Mouse (Mus musculus): ENCODE measurements at regions not wholly inside any gene's neighbourhood (a gene's known extent, or its start where the extent isn't known, plus 50 kb on each side); places are given as distances from the start of the nearest gene placed in this dataset.

DNA sequence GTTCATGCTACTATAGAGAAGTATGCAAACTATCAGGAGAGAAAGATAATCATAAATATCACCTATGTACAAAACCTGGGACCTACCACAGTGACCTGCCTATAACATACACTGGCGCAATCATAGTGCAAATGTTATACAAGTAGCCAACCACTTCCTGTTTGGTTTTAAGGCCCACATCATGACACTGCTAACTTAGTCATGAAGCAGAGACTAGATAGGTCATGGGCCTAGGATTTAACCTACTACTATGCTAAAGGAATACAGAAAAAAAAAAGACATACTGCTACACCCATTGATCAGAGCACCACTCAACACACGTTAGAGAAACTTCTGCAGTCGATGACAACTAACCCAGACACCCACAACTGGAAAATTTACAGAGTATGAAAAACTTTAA is 498.6 kb upstream of the Acvr2a start:
- 89% methylated on average over 3 of the region's 3 CpGs for WGBS
- H3K4me2 ChIP-seq (replicated peaks; ENCODE audit: low read depth, low read length), result no peak overlapping the region
- no peak overlapping the region for H3K4me3 ChIP-seq (ENCODE audit: low read length)
- H3K36me3 ChIP-seq (ENCODE audit: control insufficient read depth, insufficient read depth, low read length), result no peaks in the 10 kb centered on the region
- H3K27me3 ChIP-seq (ENCODE audit: control insufficient read depth, insufficient read depth, low read length), result no peaks in the 10 kb centered on the region
- H3K27ac ChIP-seq (ENCODE audit: low read depth, low read length), result no peak overlapping the region
- no peaks in the 10 kb centered on the region for H3K9me3 ChIP-seq (ENCODE audit: control insufficient read depth, low read length)
- no peaks in the 10 kb centered on the region; the same call in 1 of the 2 replicates for H3K4me1 ChIP-seq (ENCODE audit: control insufficient read depth, insufficient read depth, low read length)
- no peak overlapping the region for H3K9ac ChIP-seq (ENCODE audit: low read depth, low read length)
- no peak for ATAC-seq (ENCODE audit: low FRiP score, low TSS enrichment)

DNA sequence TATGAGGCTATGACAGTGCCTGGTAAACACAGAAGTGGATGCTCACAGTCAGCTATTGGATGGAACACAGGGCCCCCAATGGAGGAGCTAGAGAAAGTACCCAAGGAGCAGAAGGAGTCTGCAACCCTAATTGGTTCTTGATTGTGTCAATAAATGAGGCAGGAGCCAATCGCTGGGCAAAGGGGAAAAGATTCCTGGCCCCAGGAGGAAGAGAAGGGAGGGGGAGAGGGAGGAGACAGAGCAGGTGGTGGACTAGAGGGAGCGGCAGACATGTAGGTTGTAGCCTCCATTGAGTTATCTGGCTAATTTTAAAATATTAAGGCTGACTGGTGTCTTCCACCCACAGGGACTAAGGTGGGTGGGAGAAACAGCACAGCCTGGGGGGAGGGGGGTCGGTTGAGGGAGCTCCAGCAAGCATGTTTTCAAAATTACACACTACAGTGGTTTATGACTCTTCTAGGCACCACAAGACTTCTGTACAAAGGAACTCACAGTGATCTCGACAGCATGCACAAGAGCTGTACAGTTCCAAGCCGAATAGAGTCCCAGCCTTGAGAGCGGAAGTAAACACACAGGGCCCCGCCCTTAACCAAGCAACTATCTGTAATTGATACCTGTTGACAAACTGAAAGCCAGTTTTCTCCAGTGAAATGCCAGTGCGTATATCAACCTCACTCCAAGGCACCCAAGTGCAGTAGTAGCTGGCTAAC is 497.6 kb upstream of the Acvr2a start:
- ATAC-seq (ENCODE audit: low FRiP score, low TSS enrichment), result 0 out of 2 replicates have a peak, but pooled peaks have one; percentile 7
- H3K9ac ChIP-seq (ENCODE audit: low read depth, low read length), result no peak overlapping the region
- H3K4me3 ChIP-seq (ENCODE audit: low read length), result no peak overlapping the region
- no peak overlapping the region for H3K4me2 ChIP-seq (replicated peaks; ENCODE audit: low read depth, low read length)
- no peaks in the 10 kb centered on the region for H3K27me3 ChIP-seq (ENCODE audit: control insufficient read depth, insufficient read depth, low read length)
- H3K36me3 ChIP-seq (ENCODE audit: control insufficient read depth, insufficient read depth, low read length), result no peaks in the 10 kb centered on the region
- H3K9me3 ChIP-seq (ENCODE audit: control insufficient read depth, low read length), result no peaks in the 10 kb centered on the region
- 78% methylated on average over 8 of the region's 8 CpGs for WGBS
- H3K4me1 ChIP-seq (ENCODE audit: control insufficient read depth, insufficient read depth, low read length), result no peaks in the 10 kb centered on the region; the same call in 1 of the 2 replicates
- no peak overlapping the region for H3K27ac ChIP-seq (ENCODE audit: low read depth, low read length)

DNA sequence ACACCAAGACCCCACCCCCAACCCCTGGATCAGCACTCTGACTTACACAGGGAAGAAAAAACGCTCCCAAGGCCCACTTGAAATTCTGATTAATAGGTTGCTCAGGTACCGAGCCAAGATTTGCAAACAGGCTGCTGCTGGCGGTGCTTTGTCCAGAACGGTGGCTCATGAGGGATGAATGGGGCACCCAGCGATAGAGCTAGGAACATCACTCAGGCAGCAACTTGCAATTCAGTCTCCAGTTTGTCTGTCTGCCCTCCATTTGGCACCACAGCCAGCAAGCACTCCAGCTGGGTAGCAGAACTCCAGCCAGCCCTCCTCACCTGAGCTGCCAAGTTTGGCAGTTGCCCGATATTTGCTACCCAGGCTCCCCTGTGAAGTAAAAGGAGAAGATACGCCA is 496.1 kb upstream of the Acvr2a start:
- no peak overlapping the region for H3K4me2 ChIP-seq (replicated peaks; ENCODE audit: low read depth, low read length)
- H3K36me3 ChIP-seq (ENCODE audit: control insufficient read depth, insufficient read depth, low read length), result no peaks in the 10 kb centered on the region
- H3K4me1 ChIP-seq (ENCODE audit: control insufficient read depth, insufficient read depth, low read length), result no peaks in the 10 kb centered on the region; the same call in 1 of the 2 replicates
- H3K9ac ChIP-seq (ENCODE audit: low read depth, low read length), result no peak overlapping the region
- no peaks in the 10 kb centered on the region for H3K27me3 ChIP-seq (ENCODE audit: control insufficient read depth, insufficient read depth, low read length)
- 31% methylated on average over 7 of the region's 7 CpGs for WGBS
- no peaks in the 10 kb centered on the region for H3K9me3 ChIP-seq (ENCODE audit: control insufficient read depth, low read length)
- H3K4me3 ChIP-seq (ENCODE audit: low read length), result no peak overlapping the region
- H3K27ac ChIP-seq (ENCODE audit: low read depth, low read length), result no peak overlapping the region
- no peak; the same call in 1 of the 2 replicates for ATAC-seq (ENCODE audit: low FRiP score, low TSS enrichment)

DNA sequence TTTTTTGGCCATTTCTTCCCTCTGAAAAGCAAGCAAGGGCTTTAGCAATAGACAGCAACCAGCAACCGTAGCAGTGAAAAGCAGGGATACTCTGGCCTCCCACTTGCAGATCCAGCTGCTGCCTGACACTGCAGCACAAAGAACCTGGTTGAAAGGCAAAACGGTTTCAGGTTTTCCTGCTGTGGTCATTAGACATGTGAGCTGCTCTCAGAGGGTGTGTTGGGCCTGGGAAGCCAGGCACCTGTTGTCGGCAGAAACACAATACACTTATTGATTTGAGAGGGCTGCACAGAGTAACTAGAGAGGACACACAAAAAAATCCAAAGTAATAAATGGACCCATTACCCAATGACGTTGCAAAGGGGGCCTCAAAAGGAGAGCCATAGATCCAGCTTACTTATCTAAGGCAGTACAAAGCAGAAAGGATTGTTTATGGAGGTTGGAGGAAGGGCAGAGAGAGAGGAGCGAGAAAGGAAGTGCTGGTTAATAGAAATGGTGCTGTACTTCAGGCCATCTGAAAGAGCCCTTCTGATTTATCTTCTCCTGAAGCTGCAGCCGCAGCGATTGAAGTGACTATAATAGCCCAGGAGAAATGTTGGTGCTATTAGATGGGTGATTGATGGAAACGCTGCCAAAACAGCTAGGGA is 495.4 kb upstream of the Acvr2a start:
- Histone ChIP-seq H3K4me2 (replicated peaks; ENCODE audit: low read depth, low read length) (no peak overlapping the region), H3K27ac (ENCODE audit: low read depth, low read length) (no peak overlapping the region), H3K4me1 (ENCODE audit: control insufficient read depth, insufficient read depth, low read length) (no peaks in the 10 kb centered on the region; the same call in 1 of the 2 replicates), H3K27me3 (ENCODE audit: control insufficient read depth, insufficient read depth, low read length) (no peaks in the 10 kb centered on the region), H3K9me3 (ENCODE audit: control insufficient read depth, low read length) (no peaks in the 10 kb centered on the region), H3K36me3 (ENCODE audit: control insufficient read depth, insufficient read depth, low read length) (no peaks in the 10 kb centered on the region), H3K9ac (ENCODE audit: low read depth, low read length) (no peak overlapping the region), H3K4me3 (ENCODE audit: low read length) (no peak overlapping the region)
- whole genome bisulfite sequencing, result 12% methylated on average over 8 of the region's 8 CpGs
- ATAC-seq (ENCODE audit: low FRiP score, low TSS enrichment), result peak; percentile 89

DNA sequence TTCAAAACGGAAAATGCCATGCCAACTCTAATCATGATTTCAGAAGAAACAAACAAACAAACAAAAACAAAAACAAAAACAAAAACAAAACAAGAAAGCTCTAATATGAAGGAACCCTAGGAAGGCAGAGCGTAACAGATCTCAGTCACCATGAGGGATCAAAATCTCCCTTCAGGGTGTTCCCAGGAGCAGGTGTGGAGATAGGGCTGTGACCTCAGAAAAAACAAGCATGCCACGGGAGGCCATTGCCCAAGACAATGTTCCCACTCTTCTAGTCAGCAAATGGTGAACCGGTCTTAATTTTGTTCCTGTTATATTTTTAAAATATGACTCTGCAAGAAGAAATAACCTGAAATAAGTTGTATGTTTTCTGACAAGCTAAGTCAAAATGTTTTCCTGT is 492.4 kb upstream of the Acvr2a start:
- no peak for ATAC-seq (ENCODE audit: low FRiP score, low TSS enrichment)
- H3K27ac ChIP-seq (ENCODE audit: low read depth, low read length), result no peak overlapping the region
- no peaks in the 10 kb centered on the region for H3K27me3 ChIP-seq (ENCODE audit: control insufficient read depth, insufficient read depth, low read length)
- H3K4me2 ChIP-seq (replicated peaks; ENCODE audit: low read depth, low read length), result no peak overlapping the region
- no peaks in the 10 kb centered on the region for H3K36me3 ChIP-seq (ENCODE audit: control insufficient read depth, insufficient read depth, low read length)
- no peaks in the 10 kb centered on the region for H3K9me3 ChIP-seq (ENCODE audit: control insufficient read depth, low read length)
- H3K4me3 ChIP-seq (ENCODE audit: low read length), result no peak overlapping the region
- H3K4me1 ChIP-seq (ENCODE audit: control insufficient read depth, insufficient read depth, low read length), result no peaks in the 10 kb centered on the region; the same call in 1 of the 2 replicates
- 82% methylated on average over 4 of the region's 4 CpGs for WGBS
- no peak overlapping the region for H3K9ac ChIP-seq (ENCODE audit: low read depth, low read length)

DNA sequence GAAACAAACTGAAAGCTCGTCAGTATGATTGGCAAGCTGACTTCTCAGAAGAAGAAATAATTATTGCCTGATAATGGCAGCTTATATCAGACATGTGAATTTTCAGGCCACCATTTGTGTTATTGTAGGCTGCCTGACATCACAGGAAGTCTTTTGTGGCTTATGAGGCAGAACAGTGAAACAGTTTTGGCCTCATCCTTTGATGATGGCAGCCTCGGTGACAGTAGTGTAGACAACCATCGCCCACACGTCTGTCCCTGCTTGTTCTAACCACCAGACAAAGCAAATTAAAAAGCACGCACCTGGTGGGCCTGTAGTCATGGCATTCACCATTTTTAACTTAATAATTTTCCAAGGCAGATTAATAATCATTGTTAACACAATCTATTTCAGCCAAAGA is 491.6 kb upstream of the Acvr2a start:
- Histone ChIP-seq H3K9ac (ENCODE audit: low read depth, low read length) (no peak overlapping the region), H3K4me1 (ENCODE audit: control insufficient read depth, insufficient read depth, low read length) (no peaks in the 10 kb centered on the region; the same call in 1 of the 2 replicates), H3K9me3 (ENCODE audit: control insufficient read depth, low read length) (no peaks in the 10 kb centered on the region), H3K27ac (ENCODE audit: low read depth, low read length) (no peak overlapping the region), H3K4me3 (ENCODE audit: low read length) (no peak overlapping the region), H3K36me3 (ENCODE audit: control insufficient read depth, insufficient read depth, low read length) (no peaks in the 10 kb centered on the region), H3K27me3 (ENCODE audit: control insufficient read depth, insufficient read depth, low read length) (no peaks in the 10 kb centered on the region), H3K4me2 (replicated peaks; ENCODE audit: low read depth, low read length) (no peak overlapping the region)
- no peak for ATAC-seq (ENCODE audit: low FRiP score, low TSS enrichment)
- WGBS, result 63% methylated on average over 5 of the region's 5 CpGs

DNA sequence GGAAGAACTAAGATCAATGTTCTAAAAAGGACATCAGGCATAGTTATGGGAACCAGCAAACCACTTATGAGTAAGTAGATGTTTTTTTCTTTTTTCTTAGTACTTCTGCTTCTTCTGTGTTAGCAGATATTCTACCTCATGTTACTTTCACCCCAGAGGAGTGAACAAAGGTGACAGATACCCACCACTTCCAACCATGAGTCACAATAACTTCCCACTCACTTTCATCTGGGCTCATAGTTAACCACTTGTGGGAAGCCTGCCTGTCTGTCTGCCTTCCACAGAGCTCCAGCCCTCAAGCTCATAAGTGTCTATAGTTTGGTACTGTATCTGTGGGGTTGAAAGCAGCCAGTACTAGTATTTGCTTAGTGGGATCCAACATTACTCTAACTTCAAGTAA is 485.7 kb upstream of the Acvr2a start:
- no peak overlapping the region for H3K27ac ChIP-seq (ENCODE audit: low read depth, low read length)
- H3K9ac ChIP-seq (ENCODE audit: low read depth, low read length), result no peak overlapping the region
- H3K4me2 ChIP-seq (replicated peaks; ENCODE audit: low read depth, low read length), result no peak overlapping the region
- H3K4me1 ChIP-seq (ENCODE audit: control insufficient read depth, insufficient read depth, low read length), result no peaks in the 10 kb centered on the region
- no peak for ATAC-seq (ENCODE audit: low FRiP score, low TSS enrichment)
- no peak overlapping the region for H3K4me3 ChIP-seq (ENCODE audit: low read length)
- no peaks in the 10 kb centered on the region for H3K27me3 ChIP-seq (ENCODE audit: control insufficient read depth, insufficient read depth, low read length)
- H3K9me3 ChIP-seq (ENCODE audit: control insufficient read depth, low read length), result no peaks in the 10 kb centered on the region
- H3K36me3 ChIP-seq (ENCODE audit: control insufficient read depth, insufficient read depth, low read length), result no peaks in the 10 kb centered on the region

DNA sequence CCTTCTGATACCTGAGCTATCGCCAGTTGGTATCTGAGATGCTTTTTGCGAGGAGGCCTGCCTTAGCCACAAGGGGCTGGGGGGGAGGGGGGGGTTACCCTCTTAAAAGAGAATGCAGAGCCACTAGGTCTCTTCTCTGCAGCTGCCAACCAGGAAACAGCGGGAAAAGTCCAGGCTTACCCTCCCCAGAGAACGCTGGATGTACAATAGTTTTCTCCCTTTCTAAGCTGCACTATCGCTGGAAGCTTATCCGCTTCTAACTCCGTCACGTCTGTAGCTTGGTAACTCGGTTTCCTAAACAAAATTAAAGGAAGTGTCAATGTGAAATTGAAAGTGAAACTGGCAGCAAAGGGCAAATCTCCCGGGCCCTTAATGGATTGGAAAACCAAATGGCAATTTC is 481.1 kb upstream of the Acvr2a start:
- Histone ChIP-seq H3K36me3 (ENCODE audit: control insufficient read depth, insufficient read depth, low read length) (no peaks in the 10 kb centered on the region), H3K9ac (ENCODE audit: low read depth, low read length) (no peak overlapping the region), H3K27me3 (ENCODE audit: control insufficient read depth, insufficient read depth, low read length) (no peaks in the 10 kb centered on the region), H3K4me3 (ENCODE audit: low read length) (no peak overlapping the region), H3K4me1 (ENCODE audit: control insufficient read depth, insufficient read depth, low read length) (0 out of 2 replicates have a peak, but pooled peaks cover 11% of the 10 kb centered on the region), H3K27ac (ENCODE audit: low read depth, low read length) (no peak overlapping the region), H3K9me3 (ENCODE audit: control insufficient read depth, low read length) (no peaks in the 10 kb centered on the region), H3K4me2 (replicated peaks; ENCODE audit: low read depth, low read length) (no peak overlapping the region; the same call in 1 of the 2 replicates)
- WGBS, result 55% methylated on average over 10 of the region's 10 CpGs
- ATAC-seq (ENCODE audit: low FRiP score, low TSS enrichment), result no peak

DNA sequence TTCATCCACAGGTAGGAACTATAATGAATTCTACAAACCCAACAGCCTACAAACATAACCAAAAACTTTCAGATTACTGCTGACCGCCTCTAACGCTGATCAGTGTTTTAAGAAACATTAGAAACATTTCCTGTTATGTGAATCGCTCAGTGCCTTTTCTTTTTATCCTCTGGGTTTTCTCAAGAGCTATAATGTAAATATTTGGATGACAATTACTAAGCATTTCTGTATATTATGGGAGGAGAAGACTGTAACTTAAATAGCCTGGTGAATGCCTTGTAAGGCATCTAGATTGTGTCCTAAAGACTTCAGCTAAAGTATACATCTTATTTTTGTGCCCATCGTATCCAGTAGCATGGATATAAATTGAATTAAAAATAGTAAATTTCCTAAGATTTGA is 465.9 kb upstream of the Acvr2a start:
- 73% methylated on average over 4 of the region's 4 CpGs for WGBS
- H3K9me3 ChIP-seq (ENCODE audit: control insufficient read depth, low read length), result no peaks in the 10 kb centered on the region
- no peaks in the 10 kb centered on the region for H3K36me3 ChIP-seq (ENCODE audit: control insufficient read depth, insufficient read depth, low read length)
- H3K9ac ChIP-seq (ENCODE audit: low read depth, low read length), result no peak overlapping the region
- H3K27me3 ChIP-seq (ENCODE audit: control insufficient read depth, insufficient read depth, low read length), result no peaks in the 10 kb centered on the region
- H3K4me3 ChIP-seq (ENCODE audit: low read length), result no peak overlapping the region
- ATAC-seq (ENCODE audit: low FRiP score, low TSS enrichment), result no peak
- no peak overlapping the region for H3K27ac ChIP-seq (ENCODE audit: low read depth, low read length)
- H3K4me1 ChIP-seq (ENCODE audit: control insufficient read depth, insufficient read depth, low read length), result no peaks in the 10 kb centered on the region
- no peak overlapping the region for H3K4me2 ChIP-seq (replicated peaks; ENCODE audit: low read depth, low read length)

All from kidney, embryonic 14.5 days (tissue).